Mouse (Mus musculus): ENCODE data around the gene Prkca.

Gene Prkca

DNA sequence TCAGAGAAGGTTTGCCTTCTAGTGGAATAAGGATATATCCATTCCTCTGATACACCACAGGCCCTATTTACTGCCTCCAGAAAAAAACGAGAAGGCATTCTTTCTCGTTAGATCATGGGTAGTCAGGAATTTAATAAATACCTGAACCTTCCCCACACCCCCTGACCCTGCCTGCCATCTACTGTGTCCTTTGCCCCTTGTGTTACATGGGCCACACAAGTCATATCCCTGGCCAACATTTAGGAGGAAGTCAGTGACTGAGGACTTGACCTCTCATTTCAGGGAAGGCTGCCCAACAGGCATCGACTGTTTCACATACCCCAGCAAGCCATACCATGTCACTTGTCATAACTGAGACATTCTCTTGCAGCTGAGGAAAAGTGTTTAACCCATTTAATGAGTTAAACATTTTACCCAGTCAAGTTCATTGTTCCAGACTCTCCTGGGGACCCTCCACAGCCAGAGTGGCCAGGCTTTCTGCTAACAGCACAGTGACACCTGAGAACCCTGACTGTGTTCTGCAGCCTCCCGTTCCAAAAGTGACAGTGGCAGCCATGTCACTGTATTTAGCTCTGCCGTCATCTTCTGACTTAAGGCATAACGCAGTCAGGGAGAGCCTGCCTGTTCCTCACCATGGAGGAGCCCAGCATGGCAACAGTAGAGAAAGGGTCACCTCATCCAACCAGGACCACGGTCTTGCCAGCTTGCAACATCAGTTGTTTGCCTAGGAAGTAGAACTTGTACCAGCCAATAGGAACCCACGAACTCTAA is 114.4 kb downstream of the Prkca start:
- no peak for DNase-seq

DNA sequence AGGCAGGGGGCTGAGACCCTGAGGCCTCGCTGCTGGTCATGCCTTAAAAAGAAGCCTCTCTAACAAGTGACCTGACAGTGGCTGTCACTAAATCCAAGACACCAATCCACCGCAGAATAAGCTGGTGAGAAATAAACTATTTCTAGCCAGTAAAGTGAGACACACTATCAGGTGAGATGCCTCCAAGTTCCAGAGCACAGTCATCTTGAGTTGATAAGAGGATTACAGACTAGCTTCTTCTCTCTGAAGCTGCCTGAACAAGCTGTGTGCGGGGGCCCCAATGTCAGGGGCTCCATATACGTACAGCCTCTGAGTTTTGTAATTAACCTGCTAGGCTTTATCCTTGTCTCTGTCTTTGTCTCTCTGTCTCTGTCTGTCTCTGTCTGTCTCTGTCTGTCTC is 115.2 kb downstream of the Prkca start:
- DNase-seq: no peak

DNA sequence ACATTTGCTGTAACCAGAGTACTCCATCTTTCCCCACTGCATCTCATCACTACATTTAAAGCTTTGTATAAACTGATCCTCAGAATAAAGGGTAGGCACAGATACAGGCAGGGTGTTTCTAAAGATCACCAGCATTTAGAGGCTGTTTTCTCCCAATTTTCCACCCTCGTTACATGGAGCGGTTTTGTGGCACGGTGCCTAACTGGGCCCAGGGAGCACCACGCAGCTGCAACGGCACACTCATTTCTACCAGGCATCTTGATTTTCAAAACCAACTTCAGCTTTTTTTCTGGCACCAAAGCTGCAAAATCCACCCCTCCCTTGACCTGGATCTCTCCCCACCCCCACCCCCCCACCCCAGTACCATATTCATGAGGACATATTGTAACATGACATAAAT is 117.5 kb downstream of the Prkca start:
- peak; percentile 26 for DNase-seq

DNA sequence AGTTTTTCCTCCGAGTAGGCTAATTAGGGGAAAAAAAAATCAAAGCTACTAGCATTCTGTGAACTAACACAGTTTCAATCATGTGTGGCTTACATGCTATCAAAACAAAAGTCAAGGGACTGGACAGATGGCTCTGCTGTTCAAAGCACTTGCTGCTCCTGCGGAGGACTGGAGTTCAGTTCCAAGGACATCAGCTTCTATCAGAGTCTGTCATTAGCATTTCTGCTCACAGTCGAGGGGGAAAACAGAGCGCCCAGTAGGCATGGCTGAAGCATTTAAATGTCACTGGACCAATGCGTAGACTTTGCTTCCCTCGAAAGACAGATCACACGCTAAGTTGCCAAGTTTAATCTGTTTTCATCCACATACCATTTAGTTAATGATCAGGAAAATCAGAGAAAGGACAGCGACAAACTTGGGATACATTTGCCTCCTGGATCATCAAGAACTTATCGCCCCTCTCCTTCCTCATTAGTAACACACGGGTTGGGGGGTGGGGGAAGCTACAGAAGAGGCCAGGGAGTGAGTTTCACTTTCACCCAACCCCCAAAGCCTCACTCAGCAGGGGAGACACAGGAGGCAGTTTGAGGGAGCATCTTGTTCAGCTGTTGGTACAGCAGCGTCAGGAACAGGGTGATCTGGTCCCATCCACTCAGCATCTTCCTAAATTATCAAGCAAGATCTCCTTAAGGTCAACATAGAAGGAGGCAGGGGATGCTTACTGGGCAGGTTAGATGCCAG is 119.3 kb downstream of the Prkca start:
- DNase-seq: no peak

DNA sequence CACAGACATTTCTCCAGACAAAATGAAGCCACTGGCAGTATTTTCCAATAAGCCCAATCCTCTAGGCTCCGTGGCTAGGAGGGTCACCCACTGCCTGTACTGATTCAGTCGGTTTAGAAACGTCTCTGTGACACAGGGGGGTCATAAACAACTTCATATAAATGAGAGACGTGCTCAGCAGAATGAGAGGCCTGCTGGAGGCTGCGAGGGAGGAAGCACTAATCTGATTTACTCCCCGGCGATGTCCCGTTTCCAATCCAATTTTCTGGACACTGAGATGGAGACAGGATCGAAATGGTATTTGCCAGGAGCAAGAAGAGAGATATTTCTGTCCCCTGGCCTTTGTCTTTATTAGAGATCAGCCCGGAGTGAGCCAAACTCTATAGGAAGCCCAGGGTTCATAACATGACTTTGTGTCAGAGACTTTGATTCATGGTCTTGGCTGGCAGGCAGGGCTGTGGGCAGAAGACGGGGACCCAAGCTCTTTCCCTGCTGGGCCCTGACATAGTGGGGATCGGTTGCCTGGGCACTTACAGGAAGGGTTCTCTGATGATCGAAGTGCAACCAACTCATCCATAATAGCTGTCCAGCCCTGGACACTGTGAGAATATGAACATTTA is 120.0 kb downstream of the Prkca start:
- no peak for DNase-seq

DNA sequence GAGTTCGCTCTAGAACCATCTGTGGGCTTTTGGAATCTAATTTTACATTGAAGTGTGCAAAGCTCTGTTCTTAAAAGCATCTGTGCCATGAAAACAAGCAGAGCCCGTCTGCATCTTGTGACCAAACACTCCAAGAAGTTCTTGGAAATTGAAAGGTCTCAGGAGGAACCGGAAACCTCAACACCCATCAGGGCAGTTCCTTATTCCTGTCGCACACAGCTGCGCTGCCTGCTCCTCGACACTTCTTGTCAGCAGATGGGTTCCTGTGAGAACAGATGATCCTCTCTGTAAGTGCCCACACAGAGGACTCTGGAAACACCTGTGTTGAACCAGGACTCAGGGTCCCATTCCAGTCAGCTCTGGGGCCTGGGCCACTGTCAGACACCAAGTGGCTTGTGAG is 120.6 kb downstream of the Prkca start:
- DNase-seq: no peak

DNA sequence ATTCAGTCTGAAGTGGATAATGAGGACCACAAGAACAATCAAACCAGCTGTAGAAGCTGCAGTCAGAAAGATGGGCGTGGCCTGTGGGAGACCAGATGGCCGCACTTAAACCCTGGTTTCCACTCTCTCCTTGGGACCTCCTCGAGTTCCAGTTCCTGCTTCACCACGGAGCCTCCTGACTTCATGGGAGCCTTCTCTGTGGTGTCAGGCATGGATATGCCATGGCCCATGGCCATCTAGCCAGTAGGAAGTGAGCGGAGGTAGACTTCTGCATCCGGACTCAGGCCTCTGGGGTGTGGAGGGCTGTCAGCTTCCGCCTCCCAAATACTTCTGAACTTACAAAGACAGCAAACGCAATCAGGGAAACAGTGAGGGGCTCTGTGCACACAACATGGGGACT is 121.1 kb downstream of the Prkca start:
- DNase-seq: no peak

DNA sequence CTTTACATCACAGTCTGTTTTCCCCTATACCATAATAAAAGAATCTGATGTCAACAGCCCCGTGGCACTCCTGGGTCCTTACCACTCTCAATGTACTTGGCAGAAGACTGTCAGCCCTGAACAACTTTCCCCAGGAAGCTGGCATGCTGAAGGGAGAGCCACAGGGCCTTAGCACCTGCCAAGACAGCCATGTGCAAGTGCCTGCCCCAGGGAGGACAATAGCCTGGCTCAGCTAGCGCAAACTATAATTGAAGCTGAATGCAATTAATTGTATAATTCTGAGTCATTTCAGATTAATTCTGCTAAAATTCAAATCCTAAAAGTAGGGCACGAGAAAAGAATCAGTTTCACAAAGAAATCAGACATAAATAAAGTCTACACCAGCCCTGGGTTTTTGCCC is 121.7 kb downstream of the Prkca start:
- no peak for DNase-seq

DNA sequence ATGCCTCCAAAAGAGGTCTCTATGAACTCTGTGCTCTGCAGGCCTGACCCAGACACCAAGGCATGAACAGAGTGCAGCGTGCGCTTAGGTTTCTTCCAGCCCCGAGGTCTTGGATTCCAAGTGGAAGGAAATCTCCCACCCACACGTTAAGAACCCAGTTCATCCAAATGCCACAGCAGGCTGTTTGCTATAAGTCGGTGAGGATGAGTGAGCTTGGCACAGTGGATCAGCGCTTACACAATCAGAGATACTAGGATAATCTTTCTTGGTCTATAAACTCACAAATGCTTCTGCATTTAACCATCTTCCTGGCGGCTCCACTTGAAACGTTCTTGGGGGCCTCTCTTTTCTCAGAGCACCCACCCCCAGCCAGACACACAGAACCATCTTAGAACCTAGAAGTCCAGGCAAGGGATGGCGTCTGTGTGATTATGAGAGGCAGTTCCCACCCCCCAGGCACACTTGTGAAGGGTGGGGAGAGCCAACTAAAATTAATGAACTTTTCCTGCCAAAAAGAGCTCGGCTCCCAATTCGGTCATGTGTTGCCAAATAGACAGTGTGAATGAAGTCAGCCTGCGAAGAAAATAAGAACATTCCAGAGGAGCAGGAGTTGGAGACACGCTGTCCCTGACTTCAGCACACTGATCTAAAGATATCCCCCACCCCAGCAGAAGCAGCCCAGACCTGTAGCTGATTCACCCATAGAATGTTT is 122.4 kb downstream of the Prkca start:
- no peak for DNase-seq

DNA sequence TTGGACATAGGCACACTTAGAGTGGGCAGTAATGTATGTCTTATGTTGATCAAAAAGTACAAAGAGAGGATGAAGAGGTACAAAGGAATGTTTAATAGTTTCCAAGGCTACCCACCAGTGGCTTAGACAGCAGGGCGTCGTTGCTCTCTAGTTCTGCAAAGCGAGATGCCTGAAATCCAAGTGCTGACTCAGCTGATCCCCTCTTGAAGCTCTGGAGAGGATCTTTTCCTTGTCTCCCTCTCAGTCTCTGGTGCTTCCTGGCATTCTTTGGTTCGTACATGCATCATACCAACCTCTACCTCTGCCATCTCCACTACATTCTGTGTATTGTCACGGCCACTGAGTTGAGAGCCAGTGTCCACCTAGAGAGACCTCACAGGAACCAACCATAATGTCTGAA is 123.1 kb downstream of the Prkca start:
- DNase-seq: no peak

DNA sequence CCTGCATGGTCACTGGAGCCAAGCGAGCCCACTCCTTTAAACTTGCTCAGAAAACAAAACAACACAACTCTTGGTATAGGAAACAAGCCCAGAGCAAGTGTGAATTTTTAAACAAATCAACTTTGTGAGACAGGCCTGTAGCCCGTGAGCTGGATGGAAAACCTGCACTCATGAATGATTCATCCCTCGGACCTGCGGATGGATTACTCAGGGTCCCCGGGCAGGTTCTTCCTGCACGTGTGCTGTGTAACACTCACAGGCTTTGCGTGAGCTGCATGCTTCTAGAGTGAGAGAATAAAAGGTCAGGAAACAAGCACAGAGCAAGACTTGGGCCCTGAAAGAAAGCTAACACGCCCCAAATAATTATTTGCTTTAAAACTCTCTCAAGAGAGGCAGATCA is 126.7 kb downstream of the Prkca start:
- DNase-seq: no peak

DNA sequence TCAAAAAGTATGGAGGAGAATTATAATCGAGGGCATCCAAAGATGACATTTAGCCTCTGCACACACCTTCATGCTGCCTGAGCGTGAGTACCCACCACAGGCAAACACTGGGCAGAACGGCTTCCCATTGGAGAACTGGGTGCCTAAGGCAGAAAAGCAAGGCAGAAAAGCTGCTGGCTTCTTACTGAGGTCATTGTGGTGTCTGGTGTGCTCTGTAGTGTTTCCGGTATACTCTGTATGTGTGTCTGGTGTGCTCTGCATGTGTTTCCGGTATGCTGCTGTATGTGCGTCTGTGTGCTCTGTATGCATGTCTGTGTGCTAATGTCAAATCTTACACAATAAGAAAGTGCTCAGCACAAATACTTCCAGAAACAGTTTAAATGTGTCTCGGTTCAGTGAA is 127.7 kb downstream of the Prkca start:
- DNase-seq: no peak

DNA sequence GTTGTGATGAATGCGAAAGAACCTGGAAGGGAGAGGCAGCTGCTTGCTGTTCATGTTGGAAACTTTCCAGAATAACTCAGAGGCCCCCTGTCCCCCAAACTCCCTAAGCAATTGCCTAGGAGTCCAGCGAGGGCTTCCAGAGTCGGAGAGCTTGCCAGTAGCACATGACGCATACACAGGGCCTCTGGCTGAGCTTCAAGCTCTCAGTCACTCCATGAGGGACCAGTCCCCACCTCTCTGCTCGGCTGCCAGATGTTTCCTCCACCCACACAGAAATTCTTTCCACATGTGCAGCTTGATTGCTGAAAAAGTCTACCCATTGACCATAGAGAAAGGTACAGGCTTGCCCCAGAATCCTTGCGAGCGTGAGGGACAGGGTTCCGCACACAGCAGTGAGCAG is 128.3 kb downstream of the Prkca start:
- DNase-seq: no peak

DNA sequence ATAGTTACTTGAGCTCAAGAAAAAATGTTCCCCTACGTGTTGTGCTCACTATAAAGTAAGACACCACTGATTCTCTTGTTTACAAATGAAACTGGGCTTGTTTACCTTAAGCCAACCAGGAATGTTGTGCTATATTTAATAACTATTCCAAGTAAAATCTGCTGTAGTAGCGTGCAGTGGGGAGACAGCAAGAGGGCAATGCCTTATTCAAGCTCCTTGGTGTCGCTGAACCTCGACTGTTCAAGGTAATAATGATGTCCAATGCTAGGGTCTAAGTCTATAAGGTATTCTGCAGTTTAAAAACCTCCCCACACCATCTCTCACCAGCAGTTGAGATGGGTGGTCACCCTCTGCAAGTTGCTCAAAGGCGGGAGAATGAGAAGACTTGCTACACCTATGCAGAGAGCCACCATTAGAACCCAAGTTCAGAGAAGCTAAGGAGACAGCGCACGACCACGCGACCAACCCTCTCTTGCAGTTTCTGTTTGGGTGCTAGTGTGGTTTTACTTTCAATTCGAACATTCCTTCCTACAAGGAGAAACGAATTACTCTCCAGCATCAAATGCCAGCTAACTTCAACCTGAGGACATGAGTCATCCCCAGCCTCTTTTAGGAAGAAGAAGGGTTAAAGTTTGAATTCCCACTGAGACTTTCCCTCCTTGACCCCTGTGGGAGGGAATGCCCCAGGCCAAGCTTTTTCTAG is 129.1 kb downstream of the Prkca start:
- DNase-seq: no peak

DNA sequence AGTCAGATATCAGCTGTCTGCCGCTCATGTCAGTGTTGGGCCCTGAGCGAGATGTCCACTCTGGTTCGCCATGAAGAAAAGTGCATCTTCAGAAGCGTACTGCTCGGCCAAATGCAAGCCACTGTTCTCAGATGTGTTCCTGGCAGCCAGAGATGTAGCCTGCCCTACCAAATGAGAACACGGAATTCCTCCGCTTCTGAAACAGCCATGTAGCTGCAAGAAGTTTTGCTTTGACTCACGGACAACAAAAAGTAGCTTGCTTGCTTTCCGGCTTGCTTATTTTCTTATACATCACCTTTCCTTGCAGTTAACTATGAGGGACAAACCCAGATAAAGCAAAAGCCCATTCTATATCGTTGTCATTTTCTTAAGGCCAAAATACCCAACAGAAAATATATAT is 129.9 kb downstream of the Prkca start:
- no peak for DNase-seq

DNA sequence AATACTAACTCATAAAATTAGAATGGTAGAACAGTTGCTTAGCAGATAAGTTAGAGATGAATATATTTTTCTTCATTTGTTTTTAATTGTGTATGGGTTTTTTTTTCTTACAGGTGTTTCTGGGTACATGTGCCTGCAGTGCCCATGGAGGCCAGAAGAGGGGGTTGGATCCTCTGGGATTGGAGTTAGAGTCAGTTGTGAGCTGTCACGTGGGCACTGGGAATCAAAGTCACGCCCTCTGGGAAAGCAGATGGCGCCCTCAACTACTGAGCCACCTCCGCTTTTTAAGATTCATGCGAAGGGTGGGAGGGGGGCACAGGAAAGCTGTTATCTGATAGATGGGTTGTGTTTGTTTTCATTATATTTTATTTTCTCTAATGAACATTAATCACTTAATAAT is 131.1 kb downstream of the Prkca start:
- DNase-seq: no peak

DNA sequence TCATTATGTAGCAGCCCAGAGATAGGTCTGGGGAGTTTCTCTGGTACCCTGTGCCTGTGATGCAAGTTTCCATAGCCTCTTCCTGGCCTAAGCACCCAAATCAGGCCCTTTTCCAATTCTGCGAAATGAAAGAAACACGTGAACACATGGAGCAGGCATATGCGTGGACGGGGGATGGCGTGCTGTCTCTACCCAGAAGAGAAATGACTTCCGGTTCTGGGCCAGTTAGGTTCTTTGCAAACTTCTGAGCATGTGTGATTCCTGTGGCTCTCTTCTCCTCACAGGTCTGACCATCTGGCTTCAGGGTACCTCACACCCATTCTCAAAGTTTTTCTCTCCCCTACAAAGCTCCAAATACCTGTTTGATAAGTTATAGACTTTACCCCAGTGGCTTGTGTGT is 131.7 kb downstream of the Prkca start:
- no peak for DNase-seq

DNA sequence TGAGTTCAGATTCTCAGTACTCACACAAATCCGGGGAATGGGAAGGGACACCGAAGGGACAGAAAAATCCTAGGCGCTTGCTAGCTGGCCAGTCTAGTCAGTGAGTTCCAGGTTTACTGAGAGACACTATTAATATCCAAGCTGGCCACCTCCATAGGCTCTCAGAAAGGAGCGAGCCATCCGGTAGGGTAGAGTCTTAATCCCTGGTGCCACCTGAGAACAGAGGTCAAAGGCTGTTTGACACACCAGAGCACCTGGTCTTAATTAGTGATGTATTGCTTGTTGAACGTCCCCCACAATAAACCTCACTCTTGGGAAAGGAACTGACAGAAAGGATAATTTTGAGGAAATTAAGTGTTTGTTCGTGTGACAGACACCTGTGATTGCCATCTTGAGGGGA is 133.0 kb downstream of the Prkca start:
- no peak for DNase-seq

DNA sequence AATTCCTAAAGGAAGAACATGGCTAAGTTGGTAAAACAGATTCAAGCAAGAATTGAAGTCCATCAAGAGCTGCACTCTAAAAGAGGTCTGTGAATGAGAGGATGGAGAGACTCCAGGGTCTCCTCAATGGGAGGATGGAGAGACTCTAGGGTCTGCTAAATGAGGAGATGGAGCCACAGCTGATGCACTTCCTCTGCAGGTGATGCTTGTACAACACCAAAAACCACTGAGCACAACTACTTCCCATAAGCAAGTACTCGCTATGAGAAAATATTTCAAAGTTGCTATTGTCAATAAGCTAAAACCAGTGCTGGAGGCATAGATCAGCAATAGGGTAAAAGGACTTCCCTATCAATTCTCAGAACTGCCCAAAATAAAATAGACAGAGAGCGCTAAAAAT is 137.1 kb downstream of the Prkca start:
- no peak for DNase-seq

DNA sequence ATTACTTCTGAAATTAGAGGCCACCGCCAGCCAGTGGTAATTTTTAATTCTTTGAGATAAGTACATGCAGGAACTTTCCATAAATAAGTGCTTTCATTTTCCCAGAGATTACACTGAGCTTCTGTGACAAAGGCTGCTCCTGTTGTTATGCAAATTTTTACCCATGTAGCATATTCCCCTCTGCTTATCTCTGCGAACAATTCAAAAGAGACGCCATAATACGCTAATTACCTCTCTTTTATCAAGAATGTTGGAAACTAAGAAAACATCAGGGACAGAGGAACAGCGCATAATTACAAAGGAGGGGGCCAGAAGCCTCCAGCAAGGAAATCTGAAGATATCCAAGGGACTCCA is 138.9 kb downstream of the Prkca start:
- DNase-seq: no peak

DNA sequence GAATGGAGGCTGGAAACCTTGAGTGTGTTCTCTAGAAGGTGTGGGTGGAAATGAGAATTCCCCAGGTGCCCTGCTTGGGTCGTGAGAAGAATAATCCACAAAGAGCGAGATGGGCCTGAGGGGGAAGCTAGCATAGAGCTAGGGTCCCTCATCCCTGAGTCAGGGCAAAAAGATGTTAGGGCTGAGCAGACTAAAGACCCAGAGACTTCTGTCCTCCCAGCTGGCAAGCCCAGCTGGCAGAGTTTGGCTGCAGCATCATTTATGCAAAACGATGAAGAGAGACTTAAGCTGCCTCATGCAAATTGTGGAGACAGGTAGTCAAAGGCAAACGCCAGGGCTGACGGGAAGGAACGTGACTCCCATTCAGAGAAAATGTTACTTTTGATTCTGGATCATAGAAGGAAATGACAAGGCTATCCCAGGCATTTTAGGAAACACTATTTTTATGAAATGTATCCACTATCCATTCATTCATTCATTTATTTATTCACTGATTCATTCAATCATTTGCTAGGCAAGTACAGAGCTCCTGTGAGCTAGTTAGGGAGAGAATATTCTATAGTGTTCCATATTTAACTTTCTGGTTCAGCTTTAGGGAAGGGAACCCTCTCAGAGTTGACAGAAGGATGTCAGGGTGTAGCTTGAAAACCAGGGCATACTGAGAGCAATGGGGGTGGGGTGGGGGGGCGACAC is 139.4 kb downstream of the Prkca start:
- no peak for DNase-seq

DNA sequence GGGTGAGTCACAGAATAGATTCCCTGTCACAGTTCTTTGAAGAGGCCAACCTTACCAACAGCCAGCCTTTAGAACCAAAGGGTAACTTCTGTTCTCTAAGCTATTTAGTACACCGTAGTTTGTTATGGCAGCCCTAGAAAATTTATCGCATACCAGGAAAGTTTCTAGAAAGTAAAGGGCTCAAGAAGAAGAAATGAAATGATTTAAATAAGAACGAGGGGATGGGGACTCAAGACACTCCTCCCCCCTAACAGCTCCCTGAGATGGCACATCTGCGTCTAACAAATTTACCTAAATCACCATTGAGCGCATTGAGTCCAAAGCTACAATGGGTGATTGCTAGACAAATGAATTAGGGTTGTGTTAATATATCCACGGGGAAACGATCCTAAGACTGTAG is 140.9 kb downstream of the Prkca start:
- DNase-seq: no peak

Data from right cerebral cortex, postnatal 4 days (tissue).